8 mouse cellular contexts compared by ENCODE assay signal in the genomic region with DNA sequence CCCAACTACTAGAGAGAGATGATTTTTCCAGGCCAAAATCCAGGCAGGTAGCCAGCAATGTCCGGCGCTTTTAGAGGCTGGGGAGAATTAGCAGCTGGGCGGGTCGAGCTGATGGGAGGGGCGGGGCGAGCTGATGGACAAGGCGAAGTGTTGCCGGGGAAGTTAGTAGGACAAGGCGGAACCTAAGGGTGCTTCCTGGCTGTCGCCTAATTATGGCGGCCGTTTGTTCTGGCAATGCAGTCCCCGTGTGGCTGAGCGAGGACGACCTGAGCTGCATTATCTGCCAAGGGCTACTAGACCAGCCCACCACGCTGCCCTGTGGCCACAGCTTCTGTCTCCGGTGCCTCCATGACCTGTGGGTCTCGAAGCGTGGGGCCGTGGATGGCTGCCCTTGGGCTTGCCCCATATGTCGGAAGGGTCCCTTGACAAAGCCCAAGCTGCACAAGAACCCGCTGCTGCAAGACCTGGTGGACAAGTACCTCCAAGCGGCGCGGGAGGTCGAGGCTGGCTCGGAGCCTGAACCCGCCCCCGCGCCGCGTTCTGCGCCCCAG. TPM values are rescaled to one million over a fixed set of nuclear protein-coding genes. Genes with fewer than 3 reads are reported as not detected.
DNase-seq lines count a peak whose midpoint lies in the region; ATAC-seq and TF ChIP-seq lines count a peak whose summit lies in the region.

Gene Rnf135 (plus strand): TSS at position 147 of the 551 bp plus-strand sequence.

- ATAC-seq in forebrain, embryonic 13.5 days, result peak; percentile 65; the same call in 1 of the 2 replicates
- peak; percentile 93 for ATAC-seq in liver, embryonic 16.5 days (ENCODE audit: low read depth)
- ATAC-seq in neural tube, embryonic 12.5 days (ENCODE audit: low FRiP score, low read depth), result no peak
- ATAC-seq in stomach, postnatal 0 days (ENCODE audit: low FRiP score, low TSS enrichment), result peak; percentile 97

- no peaks in the 10 kb centered on the region for H3K4me1 ChIP-seq in ES-Bruce4 (ENCODE audit: control insufficient read depth, insufficient read depth, low read length)
- no peaks in the 10 kb centered on the region for H3K4me1 ChIP-seq in forebrain, embryonic 13.5 days
- no peaks in the 10 kb centered on the region; the same call in 1 of the 2 replicates for H3K4me1 ChIP-seq in liver, embryonic 16.5 days (ENCODE audit: control insufficient read depth, low read depth, low read length)
- H3K4me1 ChIP-seq in neural tube, embryonic 12.5 days, result 0 out of 2 replicates have a peak, but pooled peaks cover 5% of the 10 kb centered on the region
- no peaks in the 10 kb centered on the region for H3K4me1 ChIP-seq in stomach, postnatal 0 days (replicated peaks; ENCODE audit: control insufficient read depth, insufficient read depth)

- no peaks in the 10 kb centered on the region for H3K27me3 ChIP-seq in ES-Bruce4 (ENCODE audit: control insufficient read depth, insufficient read depth, low read length, poor library complexity, severe bottlenecking)
- no peaks in the 10 kb centered on the region for H3K27me3 ChIP-seq in forebrain, embryonic 13.5 days
- no peaks in the 10 kb centered on the region for H3K27me3 ChIP-seq in liver, embryonic 16.5 days (ENCODE audit: control insufficient read depth, insufficient read depth, low read depth, low read length)
- no peaks in the 10 kb centered on the region for H3K27me3 ChIP-seq in neural tube, embryonic 12.5 days (replicated peaks)
- H3K27me3 ChIP-seq in stomach, postnatal 0 days (ENCODE audit: control insufficient read depth, insufficient read depth, low read length), result no peaks in the 10 kb centered on the region

- peak; percentile 84 for DNase-seq in cerebellum, adult 11 months
- DNase-seq in heart, postnatal 10 days, result peak; percentile 96 to 98
- DNase-seq in large intestine, adult 2 months (ENCODE audit: low read depth, low spot score), result peak; percentile 73
- peak; percentile 94 for DNase-seq in stomach, postnatal 0 days (ENCODE audit: low spot score)

- no peak for TF ChIP-seq CTCF in ES-Bruce4 (IDR thresholded peaks at IDR 0.05; ENCODE audit: low read depth, low read length)
- TF ChIP-seq CTCF in stomach, postnatal 0 days (IDR thresholded peaks at IDR 0.05; ENCODE audit: low read depth), result no peak

- no peak for TF ChIP-seq EP300 in ES-Bruce4 (IDR thresholded peaks at IDR 0.05; ENCODE audit: insufficient read depth, low read depth, low read length)
- TF ChIP-seq EP300 in stomach, postnatal 0 days (optimal IDR thresholded peaks at IDR 0.05), result no peak

- peak; percentile 85 for TF ChIP-seq POLR2A in ES-Bruce4 (IDR thresholded peaks at IDR 0.05; ENCODE audit: insufficient read depth, low read length)

- 2% methylated on average over 33 of the region's 33 CpGs for WGBS in forebrain, embryonic 13.5 days
- under 1% methylated on average over 33 of the region's 33 CpGs for WGBS in large intestine, adult 2 months
- 0% methylated on average over 33 of the region's 33 CpGs for WGBS in liver, embryonic 16.5 days (ENCODE audit: insufficient replicate concordance)
- 1% methylated on average over 33 of the region's 33 CpGs for WGBS in neural tube, embryonic 12.5 days
- WGBS in stomach, postnatal 0 days, result 2% methylated on average over 32 of the region's 33 CpGs

- no peaks in the 10 kb centered on the region for H3K36me3 ChIP-seq in ES-Bruce4 (ENCODE audit: control insufficient read depth, insufficient read depth, low read length, poor library complexity, severe bottlenecking)
- H3K36me3 ChIP-seq in forebrain, embryonic 13.5 days (ENCODE audit: poor library complexity, severe bottlenecking), result no peaks in the 10 kb centered on the region
- no peaks in the 10 kb centered on the region for H3K36me3 ChIP-seq in liver, embryonic 16.5 days (ENCODE audit: control insufficient read depth, insufficient read depth)
- no peaks in the 10 kb centered on the region for H3K36me3 ChIP-seq in neural tube, embryonic 12.5 days
- no peaks in the 10 kb centered on the region; the same call in 1 of the 2 replicates for H3K36me3 ChIP-seq in stomach, postnatal 0 days (ENCODE audit: control insufficient read depth, insufficient read depth, low read length)

- H3K9me3 ChIP-seq in ES-Bruce4 (replicated peaks; ENCODE audit: control insufficient read depth, insufficient read depth, low read length, poor library complexity, severe bottlenecking), result no peaks in the 10 kb centered on the region
- no peaks in the 10 kb centered on the region for H3K9me3 ChIP-seq in forebrain, embryonic 13.5 days (replicated peaks)
- H3K9me3 ChIP-seq in liver, embryonic 16.5 days (replicated peaks; ENCODE audit: control insufficient read depth, low read length), result no peaks in the 10 kb centered on the region
- H3K9me3 ChIP-seq in neural tube, embryonic 12.5 days, result no peaks in the 10 kb centered on the region
- H3K9me3 ChIP-seq in stomach, postnatal 0 days (ENCODE audit: control insufficient read depth, low read length), result no peaks in the 10 kb centered on the region

- H3K27ac ChIP-seq in ES-Bruce4 (ENCODE audit: insufficient read depth, low read length), result peak within 1 kb of the TSS; percentile 44
- H3K27ac ChIP-seq in forebrain, embryonic 13.5 days, result no peak within 1 kb of the TSS
- H3K27ac ChIP-seq in liver, embryonic 16.5 days (ENCODE audit: low read length), result peak within 1 kb of the TSS; percentile 79
- H3K27ac ChIP-seq in neural tube, embryonic 12.5 days, result no peak within 1 kb of the TSS
- H3K27ac ChIP-seq in stomach, postnatal 0 days (replicated peaks), result peak within 1 kb of the TSS; percentile 95

- intact Hi-C loops in heart, postnatal 10 days (cut with DNase I), result loop anchor here (2.0 to 5.0 kb wide), 2 partner anchors 41 to 101 kb away; partner anchors contain the start of genes Crlf3 and Tefm

- H3K9ac ChIP-seq in ES-Bruce4 (ENCODE audit: low read depth, poor library complexity, severe bottlenecking), result peak within 1 kb of the TSS; percentile 68
- peak within 1 kb of the TSS; percentile 65 for H3K9ac ChIP-seq in forebrain, embryonic 13.5 days
- H3K9ac ChIP-seq in liver, embryonic 16.5 days (ENCODE audit: low read depth, low read length), result peak within 1 kb of the TSS; percentile 76
- H3K9ac ChIP-seq in neural tube, embryonic 12.5 days, result peak within 1 kb of the TSS; percentile 42; the same call in 1 of the 2 replicates
- peak within 1 kb of the TSS; percentile 92 for H3K9ac ChIP-seq in stomach, postnatal 0 days (ENCODE audit: low read length)

- peak within 1 kb of the TSS; percentile 76 for H3K4me2 ChIP-seq in forebrain, embryonic 13.5 days
- H3K4me2 ChIP-seq in liver, embryonic 16.5 days (ENCODE audit: low read depth, low read length), result peak within 1 kb of the TSS; percentile 66
- peak within 1 kb of the TSS; percentile 72 for H3K4me2 ChIP-seq in neural tube, embryonic 12.5 days (replicated peaks)
- H3K4me2 ChIP-seq in stomach, postnatal 0 days (replicated peaks; ENCODE audit: low read depth), result peak within 1 kb of the TSS; percentile 86

- H3K4me3 ChIP-seq in ES-Bruce4 (ENCODE audit: low read depth, low read length), result peak within 1 kb of the TSS; percentile 89
- H3K4me3 ChIP-seq in forebrain, embryonic 13.5 days, result peak within 1 kb of the TSS; percentile 51
- peak within 1 kb of the TSS; percentile 76 for H3K4me3 ChIP-seq in liver, embryonic 16.5 days (ENCODE audit: low read depth, low read length)
- peak within 1 kb of the TSS; percentile 53 for H3K4me3 ChIP-seq in neural tube, embryonic 12.5 days
- peak within 1 kb of the TSS; percentile 87 for H3K4me3 ChIP-seq in stomach, postnatal 0 days (ENCODE audit: low read depth, low read length)

RNA-seq across cellular contexts. Expression of gene Rnf135, which starts in this region (rescaled TPM):
- 4.5 and 5.3 TPM in 2 replicates for polyA plus RNA-seq in ES-Bruce4 (2011; ENCODE audit: insufficient read depth, insufficient read length, low read depth, missing spikeins)
- 2.6 and 3.0 TPM in 2 replicates for polyA plus RNA-seq in forebrain, embryonic 13.5 days (2015; fragmentation: Nextera tagmentation; extraction: Ambion mirVana)
- total RNA-seq in heart, postnatal 10 days (2021), result 10 to 100 TPM in 1 of 2 experiments, 1 to 10 TPM in 1; 7.7 to 10.4 TPM
- 4.8 and 5.7 TPM in 2 replicates for polyA plus RNA-seq in large intestine, adult 2 months (2012; rRNA removed)
- polyA plus RNA-seq in liver, embryonic 16.5 days (2015; fragmentation: Nextera tagmentation; extraction: Ambion mirVana), result 4.8 and 5.4 TPM in 2 replicates
- 3.0 and 3.2 TPM in 2 replicates for polyA plus RNA-seq in neural tube, embryonic 12.5 days (2016; fragmentation: Nextera tagmentation; extraction: Ambion mirVana)
- polyA plus RNA-seq in stomach, postnatal 0 days (2015; fragmentation: Nextera tagmentation; extraction: Ambion mirVana), result 7.5 and 8.8 TPM in 2 replicates

Comparison
In these comparisons a context has a peak if more than half of its experiments do, and no peak if none do; other contexts are left out.
1. H3K27ac ChIP-seq: peak in ES-Bruce4 (single experiment), liver, embryonic 16.5 days (single experiment) and stomach, postnatal 0 days (single experiment); none in forebrain, embryonic 13.5 days (single experiment) and neural tube, embryonic 12.5 days (single experiment).
2. H3K9ac ChIP-seq: peak in every context shown above with its lines; median percentile 92 in stomach, postnatal 0 days; 76 in liver, embryonic 16.5 days; 68 in ES-Bruce4; 65 in forebrain, embryonic 13.5 days; 42 in neural tube, embryonic 12.5 days.
3. Peak in every context shown above with its lines, with median percentiles within 50 percentile points of each other: H3K4me3 ChIP-seq, DNase-seq and H3K4me2 ChIP-seq.